Mouse (Mus musculus): ENCODE results near the gene Tnfsf15. TPM values are rescaled to one million over a fixed set of nuclear protein-coding genes. Genes with fewer than 3 reads are reported as not detected.
A peak's percentile ranks its signal among the peaks of the same experiment; 100 is the strongest.

Tnfsf15 gene
- polyA plus RNA-seq, 1 experiment, result 0.55 TPM

- 31% methylated on average over 4 of the region's 4 CpGs for WGBS
- Histone ChIP-seq H3K27me3 (replicated peaks; ENCODE audit: control insufficient read depth, insufficient read depth, low read length) (no peaks in the 10 kb centered on the region), H3K4me3 (ENCODE audit: insufficient read depth, low read depth, low read length) (no peak overlapping the region), H3K36me3 (ENCODE audit: control insufficient read depth, insufficient read depth, low read length) (peaks cover 1% of the 10 kb centered on the region; the same call in 1 of the 2 replicates), H3K4me1 (ENCODE audit: control insufficient read depth, insufficient read depth, low read length) (peaks cover 5% of the 10 kb centered on the region; the same call in 1 of the 2 replicates), H3K27ac (ENCODE audit: insufficient read depth, low read depth, low read length) (no peak overlapping the region)
- TF ChIP-seq CTCF (conservative IDR thresholded peaks at IDR 0.05; ENCODE audit: insufficient read depth, insufficient read length, low read depth, low read length), result no peak
- DNase-seq, result peak; percentile 68
These were observed 18.2 kb downstream of the Tnfsf15 start for GRCm38 (mm10) chr4:63726727-63727126.

- DNase-seq, result peak; percentile 50
- Histone ChIP-seq H3K27me3 (replicated peaks; ENCODE audit: control insufficient read depth, insufficient read depth, low read length) (no peaks in the 10 kb centered on the region), H3K4me1 (ENCODE audit: control insufficient read depth, insufficient read depth, low read length) (peaks cover 5% of the 10 kb centered on the region; the same call in 1 of the 2 replicates), H3K4me3 (ENCODE audit: insufficient read depth, low read depth, low read length) (no peak overlapping the region), H3K27ac (ENCODE audit: insufficient read depth, low read depth, low read length) (peak overlapping the region; percentile 63; the same call in 1 of the 2 replicates), H3K36me3 (ENCODE audit: control insufficient read depth, insufficient read depth, low read length) (peaks cover 1% of the 10 kb centered on the region; the same call in 1 of the 2 replicates)
- WGBS, result 31% methylated on average over 5 of the region's 5 CpGs
- TF ChIP-seq CTCF (conservative IDR thresholded peaks at IDR 0.05; ENCODE audit: insufficient read depth, insufficient read length, low read depth, low read length) (no peak), POLR2A (IDR thresholded peaks at IDR 0.05; ENCODE audit: low read depth, low read length) (no peak)
These were observed 18.9 kb downstream of the Tnfsf15 start for GRCm38 (mm10) chr4:63725981-63726380.

- Histone ChIP-seq H3K36me3 (ENCODE audit: control insufficient read depth, insufficient read depth, low read length) (no peaks in the 10 kb centered on the region), H3K4me3 (ENCODE audit: insufficient read depth, low read depth, low read length) (no peak overlapping the region)
- WGBS, result 34% methylated on average over 8 of the region's 8 CpGs
These were observed 26.8 kb downstream of the Tnfsf15 start for GRCm38 (mm10) chr4:63717922-63718643.

DNA sequence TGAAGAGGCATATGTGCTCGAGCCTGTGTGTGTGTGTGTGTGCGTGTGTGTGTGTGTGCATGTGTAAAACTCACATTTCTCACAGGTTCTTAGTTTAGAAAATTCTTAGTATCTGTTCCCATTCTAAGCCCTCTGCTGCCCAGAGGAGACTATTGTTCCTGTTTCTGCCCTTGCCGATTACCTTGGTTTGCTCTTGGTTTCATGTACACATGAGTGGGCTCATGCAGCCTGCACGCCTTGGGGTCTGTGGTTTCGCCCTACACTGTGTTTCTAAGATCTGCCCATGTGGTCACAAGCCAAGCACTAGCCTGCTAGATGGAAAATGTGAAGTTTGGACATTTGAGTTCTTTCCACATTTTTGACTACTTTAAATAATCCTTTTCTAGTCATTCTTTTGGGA is 33.0 kb downstream of the Tnfsf15 start:
- no peaks in the 10 kb centered on the region for H3K4me1 ChIP-seq (ENCODE audit: control insufficient read depth, insufficient read depth, low read length)
- TF ChIP-seq POLR2A (IDR thresholded peaks at IDR 0.05; ENCODE audit: low read depth, low read length) (no peak), CTCF (conservative IDR thresholded peaks at IDR 0.05; ENCODE audit: insufficient read depth, insufficient read length, low read depth, low read length) (no peak)
- DNase-seq, result no peak
- H3K27me3 ChIP-seq (replicated peaks; ENCODE audit: control insufficient read depth, insufficient read depth, low read length), result no peaks in the 10 kb centered on the region
- 91% methylated on average over 5 of the region's 5 CpGs for WGBS
- no peaks in the 10 kb centered on the region for H3K36me3 ChIP-seq (ENCODE audit: control insufficient read depth, insufficient read depth, low read length)
- no peak overlapping the region for H3K4me3 ChIP-seq (ENCODE audit: insufficient read depth, low read depth, low read length)
- H3K27ac ChIP-seq (ENCODE audit: insufficient read depth, low read depth, low read length), result no peak overlapping the region

More at GRCm38 (mm10) chr4:63717922-63718643, 26.8 kb downstream of the Tnfsf15 start:
- Histone ChIP-seq H3K27ac (ENCODE audit: insufficient read depth, low read depth, low read length) (no peak overlapping the region), H3K27me3 (replicated peaks; ENCODE audit: control insufficient read depth, insufficient read depth, low read length) (no peaks in the 10 kb centered on the region), H3K4me1 (ENCODE audit: control insufficient read depth, insufficient read depth, low read length) (no peaks in the 10 kb centered on the region; the same call in 1 of the 2 replicates)
- peak; percentile 92 for DNase-seq
- no peak for TF ChIP-seq POLR2A (IDR thresholded peaks at IDR 0.05; ENCODE audit: low read depth, low read length)
- no peak for TF ChIP-seq CTCF (conservative IDR thresholded peaks at IDR 0.05; ENCODE audit: insufficient read depth, insufficient read length, low read depth, low read length)

DNA sequence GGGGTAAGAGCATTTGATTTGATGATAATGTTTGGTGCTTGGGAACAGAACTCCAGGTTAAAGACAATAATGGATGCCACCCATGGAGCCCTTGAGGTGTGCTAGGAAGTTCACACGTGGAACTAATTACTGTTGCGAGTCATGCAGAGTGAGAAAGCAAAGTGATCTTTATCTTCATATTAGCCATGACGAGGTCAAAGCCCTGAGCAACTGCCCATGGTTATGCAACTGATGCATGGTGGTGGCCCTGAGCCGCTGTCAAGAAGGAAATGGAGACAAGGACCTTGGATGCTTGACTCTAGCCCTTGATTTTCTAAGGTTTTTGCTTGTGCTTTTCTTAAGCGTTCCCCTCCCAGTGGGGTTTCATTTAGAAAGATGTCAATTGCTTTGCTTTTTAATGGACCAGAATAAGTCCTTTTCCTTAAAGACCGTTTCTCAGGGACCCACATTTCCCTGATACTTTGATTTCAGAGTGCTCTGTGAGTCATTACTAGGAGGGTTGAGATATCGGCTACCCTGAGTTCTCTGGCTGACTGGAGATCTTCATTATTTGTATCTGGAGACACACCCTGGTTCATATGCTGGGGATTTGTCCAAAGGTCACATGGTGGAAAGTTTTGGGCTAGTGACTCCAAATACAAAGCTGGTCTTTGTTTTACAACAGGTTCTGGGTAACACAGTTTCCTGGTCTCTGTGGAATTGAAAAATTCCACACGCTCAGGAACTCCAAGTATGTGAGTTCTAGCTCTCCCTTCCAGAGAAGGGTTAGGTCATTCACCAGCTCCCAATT is 34.3 kb downstream of the Tnfsf15 start:
- Histone ChIP-seq H3K36me3 (ENCODE audit: control insufficient read depth, insufficient read depth, low read length) (no peaks in the 10 kb centered on the region), H3K4me1 (ENCODE audit: control insufficient read depth, insufficient read depth, low read length) (no peaks in the 10 kb centered on the region), H3K27ac (ENCODE audit: insufficient read depth, low read depth, low read length) (no peak overlapping the region), H3K4me3 (ENCODE audit: insufficient read depth, low read depth, low read length) (no peak overlapping the region), H3K27me3 (replicated peaks; ENCODE audit: control insufficient read depth, insufficient read depth, low read length) (no peaks in the 10 kb centered on the region; the same call in 1 of the 2 replicates)
- TF ChIP-seq POLR2A (IDR thresholded peaks at IDR 0.05; ENCODE audit: low read depth, low read length) (no peak), CTCF (conservative IDR thresholded peaks at IDR 0.05; ENCODE audit: insufficient read depth, insufficient read length, low read depth, low read length) (no peak)
- 82% methylated on average over 8 of the region's 8 CpGs for WGBS
- DNase-seq, result no peak

DNA sequence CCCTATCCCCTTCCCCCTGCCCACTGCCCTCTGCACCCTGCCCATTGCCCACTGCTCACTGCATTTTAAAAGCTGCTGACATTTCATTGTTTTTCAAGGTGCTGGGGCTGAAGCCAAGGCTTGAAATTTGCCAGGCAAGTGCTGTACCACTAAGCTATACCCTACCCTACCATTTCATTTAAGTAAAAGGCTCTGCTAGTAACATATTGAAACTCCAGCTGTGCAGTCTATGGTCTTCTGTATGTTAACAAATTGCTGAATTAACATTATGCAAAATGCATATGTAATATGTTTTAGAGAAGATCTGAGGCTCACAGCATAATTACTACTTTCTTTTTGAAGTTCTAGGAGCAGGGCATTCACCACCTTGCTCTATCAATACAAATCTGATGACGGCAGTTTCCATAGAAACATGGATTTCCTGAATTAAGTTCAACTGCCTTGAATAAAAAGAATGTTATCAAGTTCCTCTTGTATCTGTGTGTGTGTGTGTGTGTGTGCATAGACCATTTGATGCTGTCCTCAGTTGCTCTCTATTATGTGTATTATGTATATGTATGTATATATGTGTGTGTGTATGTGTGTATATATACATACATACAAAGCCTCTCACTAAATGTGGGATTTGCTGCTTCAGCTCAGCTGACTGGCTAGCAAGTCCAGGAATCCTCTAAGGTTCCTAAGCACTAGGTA is 38.5 kb downstream of the Tnfsf15 start:
- Histone ChIP-seq H3K27ac (ENCODE audit: insufficient read depth, low read depth, low read length) (no peak overlapping the region), H3K27me3 (replicated peaks; ENCODE audit: control insufficient read depth, insufficient read depth, low read length) (no peaks in the 10 kb centered on the region; the same call in 1 of the 2 replicates), H3K4me3 (ENCODE audit: insufficient read depth, low read depth, low read length) (no peak overlapping the region), H3K36me3 (ENCODE audit: control insufficient read depth, insufficient read depth, low read length) (no peaks in the 10 kb centered on the region), H3K4me1 (ENCODE audit: control insufficient read depth, insufficient read depth, low read length) (no peaks in the 10 kb centered on the region)
- TF ChIP-seq POLR2A (IDR thresholded peaks at IDR 0.05; ENCODE audit: low read depth, low read length) (no peak), CTCF (conservative IDR thresholded peaks at IDR 0.05; ENCODE audit: insufficient read depth, insufficient read length, low read depth, low read length) (no peak)
- 83% methylated on average over 1 of the region's 1 CpGs for WGBS
- DNase-seq, result no peak

Measured in kidney, adult 2 months (tissue).